In the genomic region with DNA sequence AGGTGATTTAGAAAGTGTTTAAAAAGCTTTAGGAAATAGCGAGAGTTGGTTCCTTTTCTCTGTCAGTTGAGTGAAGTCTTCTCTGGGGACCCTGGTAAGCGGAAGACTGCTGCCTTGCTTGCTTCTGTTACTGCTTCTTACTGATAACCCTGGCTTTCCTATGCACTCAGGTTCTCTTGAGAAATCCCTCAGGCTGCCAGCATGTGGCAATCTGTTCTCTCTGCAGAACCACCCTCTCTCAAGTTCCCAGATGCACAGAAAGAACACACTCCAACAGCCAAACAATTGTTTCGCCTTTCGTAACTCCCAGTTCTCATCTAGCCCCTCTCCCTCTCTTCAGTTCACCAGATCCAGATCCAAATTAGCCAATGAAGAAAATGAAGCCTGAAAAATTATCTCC, we compare ENCODE assay signal across 31 mouse cellular contexts. TPM values are rescaled to one million over a fixed set of nuclear protein-coding genes. Genes with fewer than 3 reads are reported as not detected.
DNase-seq lines count a peak whose midpoint lies in the region; ATAC-seq and TF ChIP-seq lines count a peak whose summit lies in the region.
"Had no signal": no experiment of that assay in that cellular context is flagged by ENCODE, and none has a peak within 500 bp of the region (broad histone marks: within the 10 kb centered on the region; RNA-seq: fewer than 3 reads in every experiment).

No protein-coding gene starts in this region.

- H3K27ac ChIP-seq in bone marrow, adult 2 months (ENCODE audit: control insufficient read depth, insufficient read depth, low read depth, low read length, poor library complexity) = peak overlapping the region; percentile 41
- H3K27ac ChIP-seq in liver, embryonic 12.5 days = peak overlapping the region; percentile 84
- H3K27ac ChIP-seq in liver, postnatal 0 days (ENCODE audit: low read depth) = peak overlapping the region; percentile 52; the same call in 1 of the 2 replicates
- no peak overlapping the region for H3K27ac ChIP-seq in heart, embryonic 10.5 days
- H3K27ac ChIP-seq: embryonic facial prominence, embryonic 10.5 days; embryonic facial prominence, embryonic 15.5 days; forebrain, embryonic 13.5 days; gastrocnemius, adult 2 months; hindbrain, embryonic 13.5 days; limb, embryonic 13.5 days; midbrain, embryonic 13.5 days; neural tube, embryonic 13.5 days had no signal

- peaks cover 37% of the 10 kb centered on the region for H3K36me3 ChIP-seq in liver, embryonic 12.5 days
- H3K36me3 ChIP-seq in liver, postnatal 0 days (replicated peaks; ENCODE audit: insufficient read depth, low read length) = peaks cover 37% of the 10 kb centered on the region
- peaks cover 34% of the 10 kb centered on the region for H3K36me3 ChIP-seq in heart, embryonic 10.5 days

- ATAC-seq in liver, embryonic 12.5 days = no peak
- no peak for ATAC-seq in liver, postnatal 0 days
- ATAC-seq: CD4-positive, CD25-positive, alpha-beta regulatory T cell, adult 4 months; forebrain, embryonic 13.5 days; intestine, postnatal 0 days; midbrain, embryonic 13.5 days had no signal

- DNase-seq in 416B (ENCODE audit: low read depth) = peak; percentile 29
- no peak for DNase-seq in liver, postnatal 0 days
- no peak for DNase-seq in cerebellum, postnatal 14 days
- DNase-seq in frontal cortex, postnatal 25 days (ENCODE audit: low spot score in 2 of 2) = no peak
- DNase-seq in heart, embryonic 10.5 days (ENCODE audit: low spot score) = no peak
- DNase-seq: adrenal gland, adult 2 months; cerebellum, adult 18-20 months; cerebellum, postnatal 25 days; gastrocnemius, adult 2 months; gastrocnemius, postnatal 36 days; heart, adult 18-20 months; heart, postnatal 4 days; kidney, adult 9 months; kidney, postnatal 10 days; lung, adult 2 months; lung, postnatal 14 days; thymus, postnatal 4 days had no signal

- peak overlapping the region; percentile 40 for H3K4me2 ChIP-seq in liver, embryonic 12.5 days
- 0 out of 2 replicates have a peak overlapping the region, but pooled peaks have one; percentile 18 for H3K4me2 ChIP-seq in liver, postnatal 0 days (ENCODE audit: low read depth, low read length)
- H3K4me2 ChIP-seq: embryonic facial prominence, embryonic 15.5 days; forebrain, embryonic 13.5 days; heart, embryonic 12.5 days; hindbrain, embryonic 13.5 days; limb, embryonic 13.5 days; midbrain, embryonic 13.5 days; neural tube, embryonic 13.5 days had no signal

- no peaks in the 10 kb centered on the region; the same call in 1 of the 2 replicates for H3K4me1 ChIP-seq in bone marrow, adult 2 months (ENCODE audit: control insufficient read depth, insufficient read depth, low read length)
- peaks cover 60% of the 10 kb centered on the region for H3K4me1 ChIP-seq in liver, embryonic 12.5 days
- peaks cover 18% of the 10 kb centered on the region for H3K4me1 ChIP-seq in liver, postnatal 0 days (ENCODE audit: insufficient read depth)
- peaks cover 16% of the 10 kb centered on the region; the same call in 1 of the 2 replicates for H3K4me1 ChIP-seq in heart, embryonic 10.5 days
- H3K4me1 ChIP-seq: heart, embryonic 12.5 days had no signal

- peak overlapping the region; percentile 36 for H3K9ac ChIP-seq in liver, embryonic 12.5 days
- H3K9ac ChIP-seq in liver, postnatal 0 days (replicated peaks) = no peak overlapping the region
- H3K9ac ChIP-seq: embryonic facial prominence, embryonic 15.5 days; forebrain, embryonic 13.5 days; heart, embryonic 12.5 days; hindbrain, embryonic 13.5 days; limb, embryonic 13.5 days; midbrain, embryonic 13.5 days; neural tube, embryonic 13.5 days had no signal

- H3K4me3 ChIP-seq in bone marrow, adult 2 months (replicated peaks; ENCODE audit: control insufficient read depth, low read depth, low read length) = no peak overlapping the region
- no peak overlapping the region for H3K4me3 ChIP-seq in liver, embryonic 12.5 days
- no peak overlapping the region for H3K4me3 ChIP-seq in liver, postnatal 0 days (ENCODE audit: low read depth, low read length)
- no peak overlapping the region for H3K4me3 ChIP-seq in heart, embryonic 10.5 days
- H3K4me3 ChIP-seq: embryonic facial prominence, embryonic 10.5 days; embryonic facial prominence, embryonic 15.5 days; forebrain, embryonic 13.5 days; gastrocnemius, adult 2 months; heart, embryonic 12.5 days; hindbrain, embryonic 13.5 days; limb, embryonic 13.5 days; midbrain, embryonic 13.5 days; neural tube, embryonic 13.5 days had no signal

- no peaks in the 10 kb centered on the region for H3K27me3 ChIP-seq in liver, embryonic 12.5 days (replicated peaks)
- H3K27me3 ChIP-seq in liver, postnatal 0 days (ENCODE audit: insufficient read depth, low read length) = no peaks in the 10 kb centered on the region
- no peaks in the 10 kb centered on the region for H3K27me3 ChIP-seq in heart, embryonic 10.5 days (ENCODE audit: insufficient read depth, poor library complexity, severe bottlenecking)
- H3K27me3 ChIP-seq: embryonic facial prominence, embryonic 15.5 days; forebrain, embryonic 13.5 days; heart, embryonic 12.5 days; hindbrain, embryonic 13.5 days; limb, embryonic 13.5 days; midbrain, embryonic 13.5 days; neural tube, embryonic 13.5 days had no signal

- WGBS in bone marrow, adult 2 months = 49% methylated on average over 4 of the region's 4 CpGs
- whole genome bisulfite sequencing in liver, embryonic 12.5 days (ENCODE audit: insufficient replicate concordance) = 67% methylated on average over 4 of the region's 4 CpGs
- 70% methylated on average over 4 of the region's 4 CpGs for WGBS in liver, postnatal 0 days (ENCODE audit: insufficient replicate concordance)
- WGBS in heart, embryonic 10.5 days = 92% methylated on average over 4 of the region's 4 CpGs

- TF ChIP-seq CTCF in bone marrow, adult 2 months (IDR thresholded peaks at IDR 0.05; ENCODE audit: control insufficient read depth, insufficient read depth, low read length) = no peak
- TF ChIP-seq CTCF in liver, postnatal 0 days (IDR thresholded peaks at IDR 0.05; ENCODE audit: low read depth) = no peak

- no peak for TF ChIP-seq POLR2A in bone marrow, adult 2 months (IDR thresholded peaks at IDR 0.05; ENCODE audit: borderline replicate concordance, control insufficient read depth, low read depth, low read length)

- no peak for TF ChIP-seq EP300 in liver, postnatal 0 days (IDR thresholded peaks at IDR 0.05; ENCODE audit: low read depth)

- H3K9me3 ChIP-seq in liver, embryonic 12.5 days (replicated peaks) = no peaks in the 10 kb centered on the region
- H3K9me3 ChIP-seq in liver, postnatal 0 days (ENCODE audit: low read length) = no peaks in the 10 kb centered on the region
- no peaks in the 10 kb centered on the region for H3K9me3 ChIP-seq in heart, embryonic 10.5 days
- H3K9me3 ChIP-seq: embryonic facial prominence, embryonic 10.5 days; embryonic facial prominence, embryonic 15.5 days; forebrain, embryonic 13.5 days; heart, embryonic 12.5 days; hindbrain, embryonic 13.5 days; limb, embryonic 13.5 days; midbrain, embryonic 13.5 days; neural tube, embryonic 13.5 days had no signal

RNA-seq across cellular contexts. Expression of gene Tmem167b, which starts 4.4 kb away (rescaled TPM):
- polyA plus RNA-seq in bone marrow, adult 2 months (2011; ENCODE audit: insufficient read depth, insufficient read length, low replicate concordance, missing spikeins) = 17.3 and 20.8 TPM in 2 replicates
- polyA plus RNA-seq in liver, embryonic 12.5 days (2016; fragmentation: Nextera tagmentation; extraction: Ambion mirVana) = 17.8 and 19.8 TPM in 2 replicates
- 11.1 and 12.6 TPM in 2 replicates for polyA plus RNA-seq in liver, postnatal 0 days (2015; fragmentation: Nextera tagmentation; extraction: Ambion mirVana)
- 26.4 and 33.5 TPM in 2 replicates for polyA plus RNA-seq in heart, embryonic 10.5 days (2016; fragmentation: Nextera tagmentation; extraction: Ambion mirVana)

RNA-seq across cellular contexts. Expression of gene Taf13, which starts 13.6 kb away (rescaled TPM):
- 9.1 and 14.8 TPM in 2 replicates for polyA plus RNA-seq in bone marrow, adult 2 months (2011; ENCODE audit: insufficient read depth, insufficient read length, low replicate concordance, missing spikeins)
- polyA plus RNA-seq in liver, embryonic 12.5 days (2016; fragmentation: Nextera tagmentation; extraction: Ambion mirVana) = 13.4 and 16.4 TPM in 2 replicates
- polyA plus RNA-seq in liver, postnatal 0 days (2015; fragmentation: Nextera tagmentation; extraction: Ambion mirVana) = 14.0 and 15.5 TPM in 2 replicates
- polyA plus RNA-seq in heart, embryonic 10.5 days (2016; fragmentation: Nextera tagmentation; extraction: Ambion mirVana) = 32.6 and 35.6 TPM in 2 replicates

RNA-seq across cellular contexts. Expression of gene 5330417C22Rik, which starts 21.6 kb away (rescaled TPM):
- polyA plus RNA-seq in bone marrow, adult 2 months (2011; ENCODE audit: insufficient read depth, insufficient read length, low replicate concordance, missing spikeins) = not detected in 2 replicates
- polyA plus RNA-seq in liver, embryonic 12.5 days (2016; fragmentation: Nextera tagmentation; extraction: Ambion mirVana) = 0.08 and 0.13 TPM in 2 replicates
- 0.59 and 0.72 TPM in 2 replicates for polyA plus RNA-seq in liver, postnatal 0 days (2015; fragmentation: Nextera tagmentation; extraction: Ambion mirVana)
- 0.24 and 0.69 TPM in 2 replicates for polyA plus RNA-seq in heart, embryonic 10.5 days (2016; fragmentation: Nextera tagmentation; extraction: Ambion mirVana)

RNA-seq across cellular contexts. Expression of gene 1700013F07Rik, which starts 23.9 kb away (rescaled TPM):
- not detected in 2 replicates for polyA plus RNA-seq in bone marrow, adult 2 months (2011; ENCODE audit: insufficient read depth, insufficient read length, low replicate concordance, missing spikeins)
- not detected in 2 replicates for polyA plus RNA-seq in liver, embryonic 12.5 days (2016; fragmentation: Nextera tagmentation; extraction: Ambion mirVana)
- polyA plus RNA-seq in liver, postnatal 0 days (2015; fragmentation: Nextera tagmentation; extraction: Ambion mirVana) = not detected in 2 replicates
- polyA plus RNA-seq in heart, embryonic 10.5 days (2016; fragmentation: Nextera tagmentation; extraction: Ambion mirVana) = 0.24 TPM in 1 of 2 replicates, not detected in the other
- polyA plus RNA-seq: adrenal gland, adult 2 months; embryonic facial prominence, embryonic 10.5 days; heart, embryonic 12.5 days; heart, postnatal 0 days; intestine, postnatal 0 days; large intestine, adult 2 months; limb, embryonic 13.5 days had no signal

RNA-seq across cellular contexts. Expression of gene Wdr47, which starts 33.2 kb away (rescaled TPM):
- 1.3 and 3.9 TPM in 2 replicates for polyA plus RNA-seq in bone marrow, adult 2 months (2011; ENCODE audit: insufficient read depth, insufficient read length, low replicate concordance, missing spikeins)
- polyA plus RNA-seq in liver, embryonic 12.5 days (2016; fragmentation: Nextera tagmentation; extraction: Ambion mirVana) = 3.0 and 3.5 TPM in 2 replicates
- polyA plus RNA-seq in liver, postnatal 0 days (2015; fragmentation: Nextera tagmentation; extraction: Ambion mirVana) = 0.64 and 0.80 TPM in 2 replicates
- 8.7 and 9.0 TPM in 2 replicates for polyA plus RNA-seq in heart, embryonic 10.5 days (2016; fragmentation: Nextera tagmentation; extraction: Ambion mirVana)
